Mouse (Mus musculus) hindbrain, embryonic 14.5 days (tissue): ENCODE results near the gene Vps53. TPM values are rescaled to one million over a fixed set of nuclear protein-coding genes. Genes with fewer than 3 reads are reported as not detected.

Experiments used
- ATAC-seq: fragments of 200-750 bp; cut with Nextera tagmentation; 2 replicates; pipeline ENCODE4 v1.8.0; 2017; ENCODE audit warnings: moderate number of reproducible peaks, mild to moderate bottlenecking, moderate TSS enrichment, moderate library complexity; ENCODE audit not compliant: low FRiP score
- DNase-seq: peaks from one replicate; pipeline ENCODE4 v3.0.0-alpha.2; 2015; ENCODE audit warnings: low spot score
- H3K27ac ChIP-seq: fragments of 300-500 bp; sonication (generic); 2 replicates; pipeline ENCODE4 v1.5.1; 2014; ENCODE audit warnings: mild to moderate bottlenecking, moderate library complexity
- H3K27me3 ChIP-seq: fragments of 300-500 bp; sonication (generic); 2 replicates; pipeline ENCODE4 v1.6.1; 2014; ENCODE audit warnings: mild to moderate bottlenecking, low read length, mixed read lengths; ENCODE audit not compliant: control insufficient read depth, insufficient read depth
- H3K36me3 ChIP-seq: fragments of 300-500 bp; sonication (generic); replicated peaks from 2 replicates; pipeline ENCODE4 v1.6.1; 2014; ENCODE audit not compliant: control insufficient read depth, insufficient read depth
- H3K4me1 ChIP-seq: fragments of 300-500 bp; sonication (generic); replicated peaks from 2 replicates; pipeline ENCODE4 v1.6.1; 2014; ENCODE audit warnings: antibody characterized with exemption, low read length, mixed read lengths; ENCODE audit not compliant: control insufficient read depth, insufficient read depth
- H3K4me2 ChIP-seq: fragments of 300-500 bp; sonication (generic); replicated peaks from 2 replicates; pipeline ENCODE4 v1.6.1; 2014; ENCODE audit warnings: mild to moderate bottlenecking, moderate library complexity
- H3K4me3 ChIP-seq: fragments of 300-500 bp; sonication (generic); replicated peaks from 2 replicates; pipeline ENCODE4 v1.5.1; 2014; ENCODE audit warnings: mild to moderate bottlenecking, low read length
- H3K9ac ChIP-seq: fragments of 300-500 bp; sonication (generic); 2 replicates; pipeline ENCODE4 v1.6.1; 2014
- H3K9me3 ChIP-seq: fragments of 300-500 bp; sonication (generic); 2 replicates; pipeline ENCODE4 v1.6.1; 2016; ENCODE audit warnings: low read length; ENCODE audit not compliant: control insufficient read depth
- whole genome bisulfite sequencing: fragments of 180-500 bp; shearing (Covaris S2); extraction: QIAGEN DNeasy Blood & Tissue Kit; methylation state at CpG from one replicate; pipeline ENCODE4 v1.1.7; 2014; 5-methylcytosine and 5-hydroxymethylcytosine counted together
- polyA plus RNA-seq: library from polyadenylated mRNA; unstranded; fragments of >200 nt; fragmentation: Nextera tagmentation; extraction: Ambion mirVana; gene quantifications from 2 replicates; pipeline ENCODE4 v1.2.1, GENCODE M21; 2014

The Vps53 gene
- polyA plus RNA-seq, 1 experiment from 2014 or later, result 67.0 TPM

GRCm38 (mm10) chr11:76077341-76077740 is 102.1 kb downstream of the Vps53 start:
- H3K9me3 ChIP-seq, result no peaks in the 10 kb centered on the region
- no peak overlapping the region for H3K4me3 ChIP-seq
- H3K27ac ChIP-seq, result no peak overlapping the region
- WGBS, result 90% methylated on average over 6 of the region's 6 CpGs
- no peaks in the 10 kb centered on the region for H3K4me1 ChIP-seq
- H3K4me2 ChIP-seq, result no peak overlapping the region
- H3K27me3 ChIP-seq, result no peaks in the 10 kb centered on the region
- H3K9ac ChIP-seq, result no peak overlapping the region
- no peak for DNase-seq
- peaks cover 72% of the 10 kb centered on the region for H3K36me3 ChIP-seq
- no peak for ATAC-seq

GRCm38 (mm10) chr11:76074296-76075093 is 105.0 kb downstream of the Vps53 start:
- H3K36me3 ChIP-seq, result peaks cover 51% of the 10 kb centered on the region
- H3K27ac ChIP-seq, result no peak overlapping the region
- ATAC-seq (no peak), DNase-seq (no peak)
- H3K4me1 ChIP-seq, result no peaks in the 10 kb centered on the region
- H3K4me2 ChIP-seq, result no peak overlapping the region
- H3K9me3 ChIP-seq, result no peaks in the 10 kb centered on the region
- no peak overlapping the region for H3K4me3 ChIP-seq
- WGBS, result 75% methylated on average over 11 of the region's 11 CpGs
- no peak overlapping the region for H3K9ac ChIP-seq
- H3K27me3 ChIP-seq, result no peaks in the 10 kb centered on the region

GRCm38 (mm10) chr11:76069816-76070215 is 109.6 kb downstream of the Vps53 start:
- Histone ChIP-seq H3K27me3 (no peaks in the 10 kb centered on the region), H3K4me2 (no peak overlapping the region), H3K9ac (no peak overlapping the region), H3K4me3 (no peak overlapping the region), H3K27ac (no peak overlapping the region), H3K4me1 (no peaks in the 10 kb centered on the region), H3K36me3 (peaks cover 31% of the 10 kb centered on the region), H3K9me3 (no peaks in the 10 kb centered on the region)
- WGBS, result 91% methylated on average over 6 of the region's 6 CpGs
- no peak for ATAC-seq
- no peak for DNase-seq

GRCm38 (mm10) chr11:76066563-76067156 is 112.8 kb downstream of the Vps53 start:
- DNase-seq, result no peak
- peaks cover 40% of the 10 kb centered on the region for H3K36me3 ChIP-seq
- H3K27me3 ChIP-seq, result no peaks in the 10 kb centered on the region
- 88% methylated on average over 15 of the region's 15 CpGs for WGBS
- no peak for ATAC-seq
- H3K4me1 ChIP-seq, result no peaks in the 10 kb centered on the region
- no peaks in the 10 kb centered on the region for H3K9me3 ChIP-seq
- no peak overlapping the region for H3K27ac ChIP-seq
- no peak overlapping the region for H3K4me2 ChIP-seq
- no peak overlapping the region for H3K9ac ChIP-seq
- no peak overlapping the region for H3K4me3 ChIP-seq

GRCm38 (mm10) chr11:76065521-76066095 is 113.8 kb downstream of the Vps53 start:
- no peaks in the 10 kb centered on the region for H3K4me1 ChIP-seq
- DNase-seq (no peak), ATAC-seq (no peak)
- H3K9ac ChIP-seq, result no peak overlapping the region
- H3K9me3 ChIP-seq, result no peaks in the 10 kb centered on the region
- no peak overlapping the region for H3K27ac ChIP-seq
- no peak overlapping the region for H3K4me2 ChIP-seq
- 72% methylated on average over 9 of the region's 9 CpGs for WGBS
- H3K36me3 ChIP-seq, result peaks cover 45% of the 10 kb centered on the region
- no peaks in the 10 kb centered on the region for H3K27me3 ChIP-seq
- H3K4me3 ChIP-seq, result no peak overlapping the region

GRCm38 (mm10) chr11:76064411-76064810 is 115.0 kb downstream of the Vps53 start:
- no peak for ATAC-seq
- Histone ChIP-seq H3K4me3 (no peak overlapping the region), H3K36me3 (peaks cover 54% of the 10 kb centered on the region)

GRCm38 (mm10) chr11:76060906-76061305 is 118.5 kb downstream of the Vps53 start:
- Histone ChIP-seq H3K4me1 (no peaks in the 10 kb centered on the region), H3K4me3 (no peak overlapping the region), H3K36me3 (peaks cover 54% of the 10 kb centered on the region), H3K27me3 (no peaks in the 10 kb centered on the region), H3K9me3 (no peaks in the 10 kb centered on the region), H3K4me2 (no peak overlapping the region), H3K9ac (no peak overlapping the region), H3K27ac (no peak overlapping the region)
- ATAC-seq (no peak), DNase-seq (no peak)
- WGBS, result 84% methylated on average over 2 of the region's 2 CpGs

More at GRCm38 (mm10) chr11:76064411-76064810, 115.0 kb downstream of the Vps53 start:
- Histone ChIP-seq H3K27me3 (no peaks in the 10 kb centered on the region), H3K9me3 (no peaks in the 10 kb centered on the region), H3K9ac (no peak overlapping the region), H3K4me2 (no peak overlapping the region), H3K4me1 (no peaks in the 10 kb centered on the region), H3K27ac (no peak overlapping the region)
- no peak for DNase-seq
- WGBS, result 93% methylated on average over 7 of the region's 7 CpGs

GRCm38 (mm10) chr11:76059971-76060370 is 119.5 kb downstream of the Vps53 start:
- Histone ChIP-seq H3K4me1 (no peaks in the 10 kb centered on the region), H3K4me2 (no peak overlapping the region), H3K36me3 (peaks cover 52% of the 10 kb centered on the region), H3K9ac (no peak overlapping the region), H3K4me3 (no peak overlapping the region), H3K27ac (no peak overlapping the region), H3K27me3 (no peaks in the 10 kb centered on the region), H3K9me3 (no peaks in the 10 kb centered on the region)
- WGBS, result 83% methylated on average over 7 of the region's 7 CpGs
- no peak for ATAC-seq
- DNase-seq, result no peak

GRCm38 (mm10) chr11:76056487-76056886 is 123.0 kb downstream of the Vps53 start:
- Histone ChIP-seq H3K9me3 (no peaks in the 10 kb centered on the region), H3K4me2 (no peak overlapping the region), H3K9ac (no peak overlapping the region), H3K27ac (no peak overlapping the region), H3K4me1 (no peaks in the 10 kb centered on the region), H3K36me3 (peaks cover 31% of the 10 kb centered on the region), H3K27me3 (no peaks in the 10 kb centered on the region), H3K4me3 (no peak overlapping the region)
- ATAC-seq (no peak), DNase-seq (peak; percentile 37)
- 34% methylated on average over 3 of the region's 3 CpGs for WGBS
